Mouse (Mus musculus): ENCODE measurements around the gene Phgdh. TPM values are rescaled to one million over a fixed set of nuclear protein-coding genes. Genes with fewer than 3 reads are reported as not detected.

Phgdh gene
- total RNA-seq, 2 experiments from 2014 or later, result 49.4 to 57.8 TPM

Other genes starting within 250 kb of the Phgdh start
- gene Adam30, start 179.4 kb downstream of the Phgdh start, total RNA-seq (2021), result not detected
- not detected for gene Reg4, start 117.8 kb downstream of the Phgdh start, total RNA-seq (2021)
- gene Hmgcs2, start 59.6 kb downstream of the Phgdh start, total RNA-seq (2021), result 10 to 100 TPM; 11.9 to 14.1 TPM
- gene Zfp697, start 42.5 kb upstream of the Phgdh start, total RNA-seq (2021), result 10 to 100 TPM; 39.2 to 42.4 TPM
- not detected for gene Gm4450, start 117.1 kb upstream of the Phgdh start, total RNA-seq (2021)
- not detected for gene Hsd3b4, start 170.5 kb upstream of the Phgdh start, total RNA-seq (2021)
- gene Gm10681, start 248.8 kb upstream of the Phgdh start, total RNA-seq (2021), result not detected